Mouse (Mus musculus) C2C12 (cell line): ENCODE results near the gene Pclaf.
A peak's percentile ranks its signal among the peaks of the same experiment; 100 is the strongest.

Experiments used
- CTCF ChIP-seq: IDR thresholded peaks from one replicate; pipeline ENCODE4 v1.5.1; 2011; ENCODE audit not compliant: control insufficient read depth, insufficient read depth, insufficient read length
- MAX ChIP-seq: IDR thresholded peaks from one replicate; pipeline ENCODE4 v1.6.1; 2011; ENCODE audit warnings: mild to moderate bottlenecking, control low read depth
- MYOD1 ChIP-seq: IDR thresholded peaks from one replicate; pipeline ENCODE4 v1.6.1; 2011; ENCODE audit warnings: low read depth; ENCODE audit not compliant: control insufficient read depth, insufficient read length

DNA sequence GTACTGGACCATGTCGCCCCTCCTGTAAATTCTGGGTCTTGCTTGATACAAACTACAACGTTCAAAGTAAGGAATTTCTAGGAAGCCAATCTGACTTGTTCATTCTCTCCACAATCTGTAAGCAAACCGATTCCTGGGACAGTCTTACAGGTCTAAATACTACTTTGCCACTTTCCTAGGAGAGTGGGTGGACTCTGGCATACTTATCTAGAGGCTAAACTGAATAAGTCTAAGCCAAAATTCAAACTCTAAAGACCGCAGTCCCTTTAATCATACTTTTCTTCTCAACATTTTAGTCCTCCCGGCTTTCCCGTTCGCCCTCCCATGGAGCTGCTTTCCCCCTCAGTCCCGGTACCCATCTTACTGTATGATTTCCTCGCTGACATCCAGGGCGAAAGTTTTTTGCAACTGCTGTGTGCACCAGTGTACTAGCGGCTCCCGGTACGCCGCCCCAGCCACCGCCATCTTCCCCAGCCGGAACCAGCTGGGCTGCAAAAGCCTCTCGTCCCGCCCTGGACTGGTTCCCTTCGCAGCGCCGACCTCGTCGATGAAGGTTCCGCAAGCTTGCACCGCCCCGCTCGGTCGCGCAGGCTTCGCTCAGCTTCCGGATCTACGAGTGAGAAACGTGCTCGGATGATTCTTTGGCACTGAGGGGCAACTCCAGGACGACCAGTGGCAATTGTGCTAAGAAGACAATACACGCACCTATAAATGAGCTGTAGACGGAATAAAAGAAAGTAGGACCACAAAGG, 5.3 kb upstream of the Pclaf start:
- no peak for TF ChIP-seq CTCF
- TF ChIP-seq MYOD1 = no peak
- TF ChIP-seq MAX = peak; percentile 98
